8 mouse cellular contexts compared by ENCODE assay signal in genomic region chr19:4148819-4149218, GRCm38 (mm10). TPM values are rescaled to one million over a fixed set of nuclear protein-coding genes. Genes with fewer than 3 reads are reported as not detected.
DNase-seq lines count a peak whose midpoint lies in the region; ATAC-seq and TF ChIP-seq lines count a peak whose summit lies in the region.

No protein-coding gene starts in this region.

- peaks cover 41% of the 10 kb centered on the region for H3K36me3 ChIP-seq in embryonic facial prominence, embryonic 10.5 days (replicated peaks)
- peaks cover 9% of the 10 kb centered on the region for H3K36me3 ChIP-seq in hindbrain, embryonic 16.5 days (ENCODE audit: control insufficient read depth, insufficient read depth, low read length)
- H3K36me3 ChIP-seq in midbrain, postnatal 0 days (ENCODE audit: insufficient read depth, low read length): peaks cover 24% of the 10 kb centered on the region

- intact Hi-C loops in left cerebral cortex, postnatal 36 days (cut with DNase I): loop anchor here (2.0 kb wide), 1 partner anchor 14 kb away; the partner anchor contains the start of gene Rps6kb2

- DNase-seq in lung, adult 2 months: no peak
- DNase-seq in lung, adult 18-20 months: no peak
- no peak for DNase-seq in embryonic facial prominence, embryonic 10.5 days (ENCODE audit: low spot score)
- no peak for DNase-seq in midbrain, postnatal 0 days (ENCODE audit: low spot score)
- DNase-seq in left cerebral cortex, postnatal 36 days (ENCODE audit: low spot score in 2 of 2): no peak
- DNase-seq in urinary bladder, postnatal 10 days (ENCODE audit: low spot score): no peak
- DNase-seq in c-Kit-positive CD71-positive TER-119-positive erythroid progenitor cells, embryonic 14.5 days (ENCODE audit: low spot score): no peak

- peak overlapping the region; percentile 76 for H3K4me3 ChIP-seq in lung, adult 2 months (replicated peaks; ENCODE audit: extremely low read depth, low read depth, low read length)
- peak overlapping the region; percentile 88 for H3K4me3 ChIP-seq in embryonic facial prominence, embryonic 10.5 days
- peak overlapping the region; percentile 90 for H3K4me3 ChIP-seq in hindbrain, embryonic 16.5 days (ENCODE audit: low read length)
- H3K4me3 ChIP-seq in midbrain, postnatal 0 days (ENCODE audit: low read depth, low read length): peak overlapping the region; percentile 88

- H3K9ac ChIP-seq in hindbrain, embryonic 16.5 days (ENCODE audit: low read depth, low read length): peak overlapping the region; percentile 94
- H3K9ac ChIP-seq in midbrain, postnatal 0 days (replicated peaks; ENCODE audit: low read length, poor library complexity, severe bottlenecking): peak overlapping the region; percentile 94

- TF ChIP-seq POLR2A in lung, adult 2 months (IDR thresholded peaks at IDR 0.05; ENCODE audit: borderline replicate concordance, extremely low read depth, low read depth, low read length): no peak

- peak; percentile 14; the same call in 1 of the 2 replicates for ATAC-seq in hindbrain, embryonic 16.5 days
- peak; percentile 18; the same call in 1 of the 2 replicates for ATAC-seq in midbrain, postnatal 0 days (ENCODE audit: low FRiP score)

- peaks cover 10% of the 10 kb centered on the region for H3K4me1 ChIP-seq in lung, adult 2 months (ENCODE audit: control insufficient read depth, insufficient read depth, low read length)
- peaks cover 32% of the 10 kb centered on the region for H3K4me1 ChIP-seq in embryonic facial prominence, embryonic 10.5 days
- peaks cover 20% of the 10 kb centered on the region for H3K4me1 ChIP-seq in hindbrain, embryonic 16.5 days (ENCODE audit: control insufficient read depth, insufficient read depth, low read depth, low read length)
- peaks cover 7% of the 10 kb centered on the region; the same call in 1 of the 2 replicates for H3K4me1 ChIP-seq in midbrain, postnatal 0 days (ENCODE audit: insufficient read depth, low read length)

- H3K4me2 ChIP-seq in hindbrain, embryonic 16.5 days (ENCODE audit: low read length): peak overlapping the region; percentile 76
- H3K4me2 ChIP-seq in midbrain, postnatal 0 days (ENCODE audit: low read depth, low read length, poor library complexity, severe bottlenecking): peak overlapping the region; percentile 91

- no peaks in the 10 kb centered on the region for H3K27me3 ChIP-seq in embryonic facial prominence, embryonic 10.5 days (replicated peaks; ENCODE audit: low read depth, poor library complexity, severe bottlenecking)
- no peaks in the 10 kb centered on the region for H3K27me3 ChIP-seq in hindbrain, embryonic 16.5 days (replicated peaks; ENCODE audit: control insufficient read depth, insufficient read depth, low read length)
- no peaks in the 10 kb centered on the region for H3K27me3 ChIP-seq in midbrain, postnatal 0 days (ENCODE audit: insufficient read depth, low read length)

- TF ChIP-seq CTCF in lung, adult 2 months (IDR thresholded peaks at IDR 0.05; ENCODE audit: insufficient read depth, low read length): no peak
- TF ChIP-seq CTCF in midbrain, postnatal 0 days (IDR thresholded peaks at IDR 0.05): no peak

- peak overlapping the region; percentile 88 for H3K27ac ChIP-seq in embryonic facial prominence, embryonic 10.5 days (replicated peaks)
- peak overlapping the region; percentile 79 for H3K27ac ChIP-seq in hindbrain, embryonic 16.5 days (ENCODE audit: low read depth, low read length)
- peak overlapping the region; percentile 69 for H3K27ac ChIP-seq in midbrain, postnatal 0 days (ENCODE audit: low read depth, low read length)

- peaks cover 3% of the 10 kb centered on the region; the same call in 1 of the 2 replicates for H3K9me3 ChIP-seq in embryonic facial prominence, embryonic 10.5 days
- H3K9me3 ChIP-seq in hindbrain, embryonic 16.5 days (ENCODE audit: control insufficient read depth, low read length): no peaks in the 10 kb centered on the region
- H3K9me3 ChIP-seq in midbrain, postnatal 0 days (ENCODE audit: low read length): no peaks in the 10 kb centered on the region

- whole genome bisulfite sequencing in lung, adult 2 months: 2% methylated on average over 8 of the region's 8 CpGs
- 5% methylated on average over 8 of the region's 8 CpGs for WGBS in embryonic facial prominence, embryonic 10.5 days
- 3% methylated on average over 7 of the region's 8 CpGs for WGBS in hindbrain, embryonic 16.5 days
- 4% methylated on average over 8 of the region's 8 CpGs for WGBS in midbrain, postnatal 0 days

RNA-seq across cellular contexts. Expression of gene Coro1b, which starts 0.4 kb away (rescaled TPM):
- polyA plus RNA-seq in lung, adult 2 months (2012; rRNA removed): 260 and 262 TPM in 2 replicates
- polyA plus RNA-seq in embryonic facial prominence, embryonic 10.5 days (2016; fragmentation: Nextera tagmentation; extraction: Ambion mirVana): 130 and 134 TPM in 2 replicates
- polyA plus RNA-seq in hindbrain, embryonic 16.5 days (2015; fragmentation: Nextera tagmentation; extraction: Ambion mirVana): 116 and 122 TPM in 2 replicates
- 96.1 and 116 TPM in 2 replicates for total RNA-seq in midbrain, postnatal 0 days (2014; rRNA removed)
- polyA plus RNA-seq in midbrain, postnatal 0 days (2015; fragmentation: Nextera tagmentation; extraction: Ambion mirVana): 95.2 and 104 TPM in 2 replicates
- total RNA-seq in left cerebral cortex, postnatal 36 days (2021): 10 to 100 TPM; 75.7 to 81.1 TPM

RNA-seq across cellular contexts. Expression of gene Ptprcap, which starts 4.6 kb away (rescaled TPM):
- polyA plus RNA-seq in lung, adult 2 months (2012; rRNA removed): 55.0 and 75.4 TPM in 2 replicates
- polyA plus RNA-seq in embryonic facial prominence, embryonic 10.5 days (2016; fragmentation: Nextera tagmentation; extraction: Ambion mirVana): 0.58 TPM in 1 of 2 replicates, not detected in the other
- polyA plus RNA-seq in hindbrain, embryonic 16.5 days (2015; fragmentation: Nextera tagmentation; extraction: Ambion mirVana): 0.41 and 0.63 TPM in 2 replicates
- 0.38 TPM in 1 of 2 replicates, not detected in the other for total RNA-seq in midbrain, postnatal 0 days (2014; rRNA removed)
- polyA plus RNA-seq in midbrain, postnatal 0 days (2015; fragmentation: Nextera tagmentation; extraction: Ambion mirVana): 0.28 TPM in 1 of 2 replicates, not detected in the other
- total RNA-seq in left cerebral cortex, postnatal 36 days (2021): 1 to 10 TPM; 1.3 to 1.8 TPM

RNA-seq across cellular contexts. Expression of gene Cabp4, which starts 5.0 kb away (rescaled TPM):
- 0.08 TPM in 1 of 2 replicates, not detected in the other for polyA plus RNA-seq in lung, adult 2 months (2012; rRNA removed)
- 0.14 TPM in 1 of 2 replicates, not detected in the other for polyA plus RNA-seq in embryonic facial prominence, embryonic 10.5 days (2016; fragmentation: Nextera tagmentation; extraction: Ambion mirVana)
- polyA plus RNA-seq in hindbrain, embryonic 16.5 days (2015; fragmentation: Nextera tagmentation; extraction: Ambion mirVana): 0.24 and 0.29 TPM in 2 replicates
- total RNA-seq in midbrain, postnatal 0 days (2014; rRNA removed): not detected in 2 replicates
- polyA plus RNA-seq in midbrain, postnatal 0 days (2015; fragmentation: Nextera tagmentation; extraction: Ambion mirVana): 0.20 and 0.36 TPM in 2 replicates
- not detected for total RNA-seq in left cerebral cortex, postnatal 36 days (2021)

RNA-seq across cellular contexts. Expression of gene Gpr152, which starts 9.2 kb away (rescaled TPM):
- 0.05 and 0.08 TPM in 2 replicates for polyA plus RNA-seq in lung, adult 2 months (2012; rRNA removed)
- polyA plus RNA-seq in embryonic facial prominence, embryonic 10.5 days (2016; fragmentation: Nextera tagmentation; extraction: Ambion mirVana): not detected in 2 replicates
- not detected in 2 replicates for polyA plus RNA-seq in hindbrain, embryonic 16.5 days (2015; fragmentation: Nextera tagmentation; extraction: Ambion mirVana)
- total RNA-seq in midbrain, postnatal 0 days (2014; rRNA removed): 0.16 TPM in 1 of 2 replicates, not detected in the other
- not detected in 2 replicates for polyA plus RNA-seq in midbrain, postnatal 0 days (2015; fragmentation: Nextera tagmentation; extraction: Ambion mirVana)
- not detected for total RNA-seq in left cerebral cortex, postnatal 36 days (2021)

RNA-seq across cellular contexts. Expression of gene Rps6kb2, which starts 14.3 kb away (rescaled TPM):
- polyA plus RNA-seq in lung, adult 2 months (2012; rRNA removed): 35.2 and 51.2 TPM in 2 replicates
- 66.1 and 68.5 TPM in 2 replicates for polyA plus RNA-seq in embryonic facial prominence, embryonic 10.5 days (2016; fragmentation: Nextera tagmentation; extraction: Ambion mirVana)
- 54.1 and 57.0 TPM in 2 replicates for polyA plus RNA-seq in hindbrain, embryonic 16.5 days (2015; fragmentation: Nextera tagmentation; extraction: Ambion mirVana)
- 23.5 and 25.2 TPM in 2 replicates for total RNA-seq in midbrain, postnatal 0 days (2014; rRNA removed)
- polyA plus RNA-seq in midbrain, postnatal 0 days (2015; fragmentation: Nextera tagmentation; extraction: Ambion mirVana): 58.2 and 62.8 TPM in 2 replicates
- 10 to 100 TPM; 27.8 to 43.1 TPM for total RNA-seq in left cerebral cortex, postnatal 36 days (2021)

Comparison
In these comparisons a context has a peak if more than half of its experiments do, and no peak if none do; other contexts are left out.
1. RNA of gene Ptprcap, which starts 4.6 kb away (polyA plus RNA-seq): 55.0 to 75.4 TPM in lung, adult 2 months; 0.41 to 0.63 TPM in hindbrain, embryonic 16.5 days, 0.28 TPM in midbrain, postnatal 0 days and 0.58 TPM in embryonic facial prominence, embryonic 10.5 days; every median in the first group is over 10 times any median in the second.
2. Peak in every context shown above with its lines, with median percentiles within 50 percentile points of each other: H3K4me3 ChIP-seq and H3K27ac ChIP-seq.